In genomic region chr5:103999738-104000137, GRCm38 (mm10) we compare ENCODE assay signal across 9 mouse cellular contexts. TPM values are rescaled to one million over a fixed set of nuclear protein-coding genes. Genes with fewer than 3 reads are reported as not detected.
DNase-seq lines count a peak whose midpoint lies in the region; ATAC-seq and TF ChIP-seq lines count a peak whose summit lies in the region.
"Had no signal": no experiment of that assay in that cellular context is flagged by ENCODE, and none has a peak within 500 bp of the region (broad histone marks: within the 10 kb centered on the region; RNA-seq: fewer than 3 reads in every experiment).

No protein-coding gene starts in this region.

- H3K36me3 ChIP-seq in limb, embryonic 11.5 days (ENCODE audit: control insufficient read depth, insufficient read depth, low read length), result no peaks in the 10 kb centered on the region
- no peaks in the 10 kb centered on the region for H3K36me3 ChIP-seq in neural tube, embryonic 13.5 days
- no peaks in the 10 kb centered on the region for H3K36me3 ChIP-seq in testis, adult 2 months (ENCODE audit: control insufficient read depth, insufficient read depth, low read length)

- H3K9ac ChIP-seq in limb, embryonic 11.5 days (ENCODE audit: low read length), result no peak overlapping the region
- H3K9ac ChIP-seq in neural tube, embryonic 13.5 days, result no peak overlapping the region

- peak; percentile 86 to 87 for DNase-seq in B cell, adult 2 months
- DNase-seq in adipocyte (ENCODE audit: low spot score), result peak; percentile 92
- peak; percentile 89 for DNase-seq in gastrocnemius, postnatal 10 days
- peak; percentile 50 to 85 for DNase-seq in kidney, adult 8-10 months
- DNase-seq in limb, embryonic 11.5 days (ENCODE audit: low spot score), result peak; percentile 87

- no peak for TF ChIP-seq POLR2A in cortical plate, adult 2 months (IDR thresholded peaks at IDR 0.05; ENCODE audit: extremely low read depth, insufficient read depth, low read length)
- TF ChIP-seq POLR2A in testis, adult 2 months (IDR thresholded peaks at IDR 0.05; ENCODE audit: control insufficient read depth, low read depth, low read length), result no peak

- no peaks in the 10 kb centered on the region for H3K4me1 ChIP-seq in cortical plate, adult 2 months (ENCODE audit: control insufficient read depth, insufficient read depth, low read length)
- peaks cover 4% of the 10 kb centered on the region; the same call in 1 of the 2 replicates for H3K4me1 ChIP-seq in limb, embryonic 11.5 days (ENCODE audit: control insufficient read depth, insufficient read depth, low read length)
- 0 out of 2 replicates have a peak, but pooled peaks cover 5% of the 10 kb centered on the region for H3K4me1 ChIP-seq in neural tube, embryonic 13.5 days (replicated peaks)
- H3K4me1 ChIP-seq in testis, adult 2 months (ENCODE audit: control insufficient read depth, insufficient read depth, low read length), result peaks cover 4% of the 10 kb centered on the region

- H3K9me3 ChIP-seq in limb, embryonic 11.5 days (ENCODE audit: control insufficient read depth, low read length), result no peaks in the 10 kb centered on the region
- no peaks in the 10 kb centered on the region for H3K9me3 ChIP-seq in neural tube, embryonic 13.5 days

- H3K27ac ChIP-seq in cortical plate, adult 2 months (ENCODE audit: insufficient read depth, low read length), result no peak overlapping the region
- no peak overlapping the region for H3K27ac ChIP-seq in limb, embryonic 11.5 days (replicated peaks; ENCODE audit: low read depth, low read length)
- H3K27ac ChIP-seq in neural tube, embryonic 13.5 days (replicated peaks), result no peak overlapping the region
- H3K27ac ChIP-seq in testis, adult 2 months (ENCODE audit: control insufficient read depth, insufficient read depth, low read depth, low read length), result no peak overlapping the region

- H3K27me3 ChIP-seq in limb, embryonic 11.5 days (ENCODE audit: control insufficient read depth, insufficient read depth, low read length), result no peaks in the 10 kb centered on the region
- peaks cover 8% of the 10 kb centered on the region; the same call in 1 of the 2 replicates for H3K27me3 ChIP-seq in neural tube, embryonic 13.5 days
- no peaks in the 10 kb centered on the region for H3K27me3 ChIP-seq in testis, adult 2 months (ENCODE audit: control insufficient read depth, insufficient read depth, low read length)

- no peak overlapping the region for H3K4me3 ChIP-seq in cortical plate, adult 2 months (ENCODE audit: insufficient read depth, low read length)
- no peak overlapping the region for H3K4me3 ChIP-seq in limb, embryonic 11.5 days (ENCODE audit: low read depth, low read length)
- H3K4me3 ChIP-seq in neural tube, embryonic 13.5 days, result no peak overlapping the region
- H3K4me3 ChIP-seq in testis, adult 2 months (ENCODE audit: control insufficient read depth, low read depth, low read length), result no peak overlapping the region
- H3K4me3 ChIP-seq: erythroblast, embryonic 14.5 days had no signal

- peak; percentile 88 for TF ChIP-seq CTCF in cortical plate, adult 2 months (IDR thresholded peaks at IDR 0.05; ENCODE audit: extremely low read depth, insufficient read depth, low read length)
- TF ChIP-seq CTCF in testis, adult 2 months (IDR thresholded peaks at IDR 0.05; ENCODE audit: control insufficient read depth, insufficient read depth, insufficient replicate concordance, low read depth, low read length), result peak; percentile 79; the same call in 1 of the 2 replicates

- WGBS in limb, embryonic 11.5 days, result 6% methylated on average over 5 of the region's 5 CpGs
- 8% methylated on average over 5 of the region's 5 CpGs for WGBS in neural tube, embryonic 13.5 days

- ATAC-seq in limb, embryonic 11.5 days (ENCODE audit: insufficient number of reproducible peaks, low FRiP score, low TSS enrichment, low read depth), result no peak
- ATAC-seq in neural tube, embryonic 13.5 days (ENCODE audit: low read depth), result peak; percentile 32; the same call in 1 of the 2 replicates

- no peak overlapping the region for H3K4me2 ChIP-seq in limb, embryonic 11.5 days (ENCODE audit: low read depth, severe bottlenecking)
- no peak overlapping the region for H3K4me2 ChIP-seq in neural tube, embryonic 13.5 days

RNA-seq across cellular contexts. Expression of gene Hsd17b11, which starts 22.0 kb away (rescaled TPM):
- polyA plus RNA-seq in cortical plate, adult 2 months (2012; rRNA removed), result 38.1 and 41.4 TPM in 2 replicates
- total RNA-seq in gastrocnemius, postnatal 10 days (2021), result 10 to 100 TPM; 15.4 to 17.7 TPM
- polyA plus RNA-seq in limb, embryonic 11.5 days (2014; fragmentation: Nextera tagmentation; extraction: Ambion mirVana), result 2.5 and 2.6 TPM in 2 replicates
- polyA plus RNA-seq in neural tube, embryonic 13.5 days (2015; fragmentation: Nextera tagmentation; extraction: Ambion mirVana), result 2.3 and 2.7 TPM in 2 replicates
- polyA plus RNA-seq in testis, adult 2 months (2012; rRNA removed), result 5.1 and 5.5 TPM in 2 replicates

RNA-seq across cellular contexts. Expression of gene Hsd17b13, which starts 22.5 kb away (rescaled TPM):
- polyA plus RNA-seq in cortical plate, adult 2 months (2012; rRNA removed), result 0.17 and 0.54 TPM in 2 replicates
- under 1 TPM in 1 of 2 experiments, not detected in 1; 0.34 TPM for total RNA-seq in gastrocnemius, postnatal 10 days (2021)
- not detected in 2 replicates for polyA plus RNA-seq in limb, embryonic 11.5 days (2014; fragmentation: Nextera tagmentation; extraction: Ambion mirVana)
- not detected in 2 replicates for polyA plus RNA-seq in neural tube, embryonic 13.5 days (2015; fragmentation: Nextera tagmentation; extraction: Ambion mirVana)
- 0.12 TPM in 2 replicates for polyA plus RNA-seq in testis, adult 2 months (2012; rRNA removed)
- polyA plus RNA-seq: erythroblast, embryonic 14.5 days had no signal

RNA-seq across cellular contexts. Expression of gene Nudt9, which starts 46.4 kb away (rescaled TPM):
- polyA plus RNA-seq in cortical plate, adult 2 months (2012; rRNA removed), result 75.7 and 82.3 TPM in 2 replicates
- 10 to 100 TPM; 43.7 to 48.9 TPM for total RNA-seq in gastrocnemius, postnatal 10 days (2021)
- polyA plus RNA-seq in limb, embryonic 11.5 days (2014; fragmentation: Nextera tagmentation; extraction: Ambion mirVana), result 66.4 and 67.7 TPM in 2 replicates
- 65.9 and 76.2 TPM in 2 replicates for polyA plus RNA-seq in neural tube, embryonic 13.5 days (2015; fragmentation: Nextera tagmentation; extraction: Ambion mirVana)
- 170 and 195 TPM in 2 replicates for polyA plus RNA-seq in testis, adult 2 months (2012; rRNA removed)
